Mouse (Mus musculus): Measurements from ENCODE around the gene Jund.
A peak's percentile ranks its signal among the peaks of the same experiment; 100 is the strongest.

GRCm38 (mm10) chr8:70699834-70700554 lies 1.2 kb downstream of the Jund start:
- TF ChIP-seq CTCF (IDR thresholded peaks at IDR 0.05; ENCODE audit: low read depth) (0 out of 2 replicates have a peak, but pooled peaks have one; percentile 1), EP300 (IDR thresholded peaks at IDR 0.05; ENCODE audit: low read depth) (0 out of 2 replicates have a peak, but pooled peaks have one; percentile 1)
